In the genomic region with DNA sequence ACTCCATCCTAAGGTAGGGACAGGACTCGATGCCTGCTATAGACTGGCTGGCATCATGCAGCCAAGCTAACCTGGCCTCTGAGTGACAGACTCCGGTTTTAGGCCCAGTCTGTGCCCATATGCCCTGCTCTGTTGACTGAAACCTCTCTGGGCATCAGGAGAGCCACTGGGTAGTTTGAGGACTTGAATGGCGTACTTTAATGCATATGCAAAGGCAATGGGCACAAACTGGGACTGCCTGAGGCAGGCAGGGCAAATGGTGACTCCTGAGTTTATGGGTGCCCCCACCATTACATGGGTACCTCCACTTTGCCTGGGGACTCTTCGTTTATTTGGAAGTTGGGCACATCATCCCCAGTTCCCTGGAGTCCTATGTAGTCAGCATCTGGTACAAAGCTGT, we compare ENCODE assay signal across 8 mouse cellular contexts. TPM values are rescaled to one million over a fixed set of nuclear protein-coding genes. Genes with fewer than 3 reads are reported as not detected.
DNase-seq lines count a peak whose midpoint lies in the region; ATAC-seq and TF ChIP-seq lines count a peak whose summit lies in the region.

No protein-coding gene starts in this region.

- H3K9me3 ChIP-seq in hindbrain, embryonic 11.5 days (ENCODE audit: control insufficient read depth, low read length), result no peaks in the 10 kb centered on the region
- H3K9me3 ChIP-seq in midbrain, embryonic 13.5 days, result no peaks in the 10 kb centered on the region

- H3K4me1 ChIP-seq in bone marrow macrophage, adult 2 months (ENCODE audit: control insufficient read depth, insufficient read depth, low read length), result peaks cover 10% of the 10 kb centered on the region
- H3K4me1 ChIP-seq in hindbrain, embryonic 11.5 days (replicated peaks; ENCODE audit: control insufficient read depth, insufficient read depth, low read length), result peaks cover 6% of the 10 kb centered on the region
- peaks cover 39% of the 10 kb centered on the region for H3K4me1 ChIP-seq in midbrain, embryonic 13.5 days (replicated peaks)

- no peaks in the 10 kb centered on the region for H3K36me3 ChIP-seq in hindbrain, embryonic 11.5 days (ENCODE audit: control insufficient read depth, insufficient read depth, low read length)
- peaks cover 2% of the 10 kb centered on the region for H3K36me3 ChIP-seq in midbrain, embryonic 13.5 days

- no peak for TF ChIP-seq POLR2A in bone marrow macrophage, adult 2 months (IDR thresholded peaks at IDR 0.05; ENCODE audit: borderline replicate concordance, low read depth, low read length)

- no peak overlapping the region for H3K9ac ChIP-seq in hindbrain, embryonic 11.5 days (ENCODE audit: low read depth, low read length)
- peak overlapping the region; percentile 85 for H3K9ac ChIP-seq in midbrain, embryonic 13.5 days (replicated peaks)

- DNase-seq in kidney, adult 11 months, result peak; percentile 31
- no peak for DNase-seq in kidney, postnatal 10 days
- no peak for DNase-seq in hindbrain, embryonic 11.5 days (ENCODE audit: low spot score)
- no peak for DNase-seq in ovary, postnatal 14 days (ENCODE audit: low spot score)
- no peak for DNase-seq in embryo, embryonic 10 days (ENCODE audit: low spot score)
- DNase-seq in layer of hippocampus, adult 9-11 months, result no peak

- no peak for ATAC-seq in hindbrain, embryonic 11.5 days (ENCODE audit: low FRiP score)
- ATAC-seq in midbrain, embryonic 13.5 days, result no peak

- H3K27me3 ChIP-seq in hindbrain, embryonic 11.5 days (ENCODE audit: control insufficient read depth, insufficient read depth, low read length), result no peaks in the 10 kb centered on the region
- no peaks in the 10 kb centered on the region for H3K27me3 ChIP-seq in midbrain, embryonic 13.5 days

- H3K4me2 ChIP-seq in hindbrain, embryonic 11.5 days (replicated peaks; ENCODE audit: low read depth, low read length), result peak overlapping the region; percentile 93
- H3K4me2 ChIP-seq in midbrain, embryonic 13.5 days (replicated peaks), result peak overlapping the region; percentile 92

- peak overlapping the region; percentile 83 for H3K4me3 ChIP-seq in bone marrow macrophage, adult 2 months (ENCODE audit: insufficient read depth, low read length)
- H3K4me3 ChIP-seq in hindbrain, embryonic 11.5 days (ENCODE audit: low read depth, low read length), result no peak overlapping the region
- H3K4me3 ChIP-seq in midbrain, embryonic 13.5 days (replicated peaks), result peak overlapping the region; percentile 87

- WGBS in hindbrain, embryonic 11.5 days, result 71% methylated on average over 4 of the region's 4 CpGs
- WGBS in midbrain, embryonic 13.5 days, result 75% methylated on average over 4 of the region's 4 CpGs

- no peak overlapping the region for H3K27ac ChIP-seq in bone marrow macrophage, adult 2 months (ENCODE audit: insufficient read depth, low read depth, low read length)
- H3K27ac ChIP-seq in hindbrain, embryonic 11.5 days (ENCODE audit: low read depth, low read length), result no peak overlapping the region
- H3K27ac ChIP-seq in midbrain, embryonic 13.5 days, result peak overlapping the region; percentile 86; the same call in 1 of the 2 replicates

- TF ChIP-seq CTCF in bone marrow macrophage, adult 2 months (IDR thresholded peaks at IDR 0.05; ENCODE audit: low read depth, low read length), result no peak

RNA-seq across cellular contexts. Expression of gene Sec16a, which starts 1.7 kb away (rescaled TPM):
- 26.4 and 41.7 TPM in 2 replicates for polyA plus RNA-seq in bone marrow macrophage, adult 2 months (2012; ENCODE audit: insufficient read depth, insufficient read length, missing spikeins)
- polyA plus RNA-seq in hindbrain, embryonic 11.5 days (2014; fragmentation: Nextera tagmentation; extraction: Ambion mirVana), result 29.6 and 31.2 TPM in 2 replicates
- polyA plus RNA-seq in midbrain, embryonic 13.5 days (2015; fragmentation: Nextera tagmentation; extraction: Ambion mirVana), result 21.3 and 22.8 TPM in 2 replicates

RNA-seq across cellular contexts. Expression of gene Inpp5e, which starts 37.7 kb away (rescaled TPM):
- 19.0 and 20.6 TPM in 2 replicates for polyA plus RNA-seq in bone marrow macrophage, adult 2 months (2012; ENCODE audit: insufficient read depth, insufficient read length, missing spikeins)
- polyA plus RNA-seq in hindbrain, embryonic 11.5 days (2014; fragmentation: Nextera tagmentation; extraction: Ambion mirVana), result 23.1 and 23.9 TPM in 2 replicates
- 28.0 and 28.6 TPM in 2 replicates for polyA plus RNA-seq in midbrain, embryonic 13.5 days (2015; fragmentation: Nextera tagmentation; extraction: Ambion mirVana)

RNA-seq across cellular contexts. Expression of gene Pmpca, which starts 57.5 kb away (rescaled TPM):
- polyA plus RNA-seq in bone marrow macrophage, adult 2 months (2012; ENCODE audit: insufficient read depth, insufficient read length, missing spikeins), result 38.5 and 51.6 TPM in 2 replicates
- 94.4 and 108 TPM in 2 replicates for polyA plus RNA-seq in hindbrain, embryonic 11.5 days (2014; fragmentation: Nextera tagmentation; extraction: Ambion mirVana)
- 107 and 110 TPM in 2 replicates for polyA plus RNA-seq in midbrain, embryonic 13.5 days (2015; fragmentation: Nextera tagmentation; extraction: Ambion mirVana)

RNA-seq across cellular contexts. Expression of gene Entr1, which starts 57.6 kb away (rescaled TPM):
- polyA plus RNA-seq in bone marrow macrophage, adult 2 months (2012; ENCODE audit: insufficient read depth, insufficient read length, missing spikeins), result 61.5 and 70.4 TPM in 2 replicates
- 133 and 140 TPM in 2 replicates for polyA plus RNA-seq in hindbrain, embryonic 11.5 days (2014; fragmentation: Nextera tagmentation; extraction: Ambion mirVana)
- 165 and 166 TPM in 2 replicates for polyA plus RNA-seq in midbrain, embryonic 13.5 days (2015; fragmentation: Nextera tagmentation; extraction: Ambion mirVana)
